Mouse (Mus musculus) cerebellum, postnatal 25 days (tissue): ENCODE data around the gene Tnpo1.
"Not testable (repeated sequence)": the region's sequence is repeated elsewhere in the genome, so short reads cannot be mapped to it uniquely, and the experiment has no call there.

ENCODE experiments used
- DNase-seq, 2 experiments: peaks; one replicate each; pipeline ENCODE4 v3.0.0; 2021; ENCODE audit warnings: mixed read lengths in 2 of 2

Tnpo1 gene

GRCm38 (mm10) chr13:98816981-98817660, 109.1 kb downstream of the Tnpo1 start:
- DNase-seq: not testable (repeated sequence)

GRCm38 (mm10) chr13:98816571-98816970, 109.6 kb downstream of the Tnpo1 start:
- no peak for DNase-seq

GRCm38 (mm10) chr13:98815147-98815785, 110.9 kb downstream of the Tnpo1 start, which contains the start of gene Fcho2:
Gene Fcho2, minus strand, starts transcription at chr13:98815449.
- peak; percentile 97 for DNase-seq

- DNase-seq: peak; percentile 67 to 70
Measured at GRCm38 (mm10) chr13:98814275-98815040, 111.7 kb downstream of the Tnpo1 start.

GRCm38 (mm10) chr13:98813596-98814274, 112.4 kb downstream of the Tnpo1 start:
- DNase-seq: no peak

GRCm38 (mm10) chr13:98813167-98813566, 113.0 kb downstream of the Tnpo1 start:
- DNase-seq: no peak

- DNase-seq: no peak
Measured at GRCm38 (mm10) chr13:98812285-98812684, 113.9 kb downstream of the Tnpo1 start.

GRCm38 (mm10) chr13:98810143-98810542, 116.0 kb downstream of the Tnpo1 start:
- DNase-seq: no peak

- no peak for DNase-seq
Measured at GRCm38 (mm10) chr13:98809087-98809486, 117.1 kb downstream of the Tnpo1 start.

- DNase-seq: no peak
Measured at GRCm38 (mm10) chr13:98804480-98804879, 121.7 kb downstream of the Tnpo1 start.

- DNase-seq: no peak
Measured at GRCm38 (mm10) chr13:98803699-98804098, 122.5 kb downstream of the Tnpo1 start.

GRCm38 (mm10) chr13:98802957-98803356, 123.2 kb downstream of the Tnpo1 start:
- DNase-seq: no peak

- no peak for DNase-seq
Measured at GRCm38 (mm10) chr13:98795511-98795910, 130.7 kb downstream of the Tnpo1 start.

- DNase-seq: no peak
Measured at GRCm38 (mm10) chr13:98792864-98793263, 133.3 kb downstream of the Tnpo1 start.

- no peak for DNase-seq
Measured at GRCm38 (mm10) chr13:98791693-98792092, 134.5 kb downstream of the Tnpo1 start.
